Mouse (Mus musculus): ENCODE data around the gene Ccdc97. TPM values are rescaled to one million over a fixed set of nuclear protein-coding genes. Genes with fewer than 3 reads are reported as not detected.

Ccdc97 gene
- polyA plus RNA-seq, 1 experiment from 2014 or later: 24.6 TPM

- 2% methylated on average over 29 of the region's 29 CpGs for WGBS
- Histone ChIP-seq H3K27me3 (peaks cover 53% of the 10 kb centered on the region), H3K36me3 (0 out of 2 replicates have a peak, but pooled peaks cover under 1% of the 10 kb centered on the region), H3K9ac (peak within 1 kb of the TSS; percentile 55), H3K4me3 (peak within 1 kb of the TSS; percentile 40), H3K9me3 (0 out of 2 replicates have a peak, but pooled peaks cover 4% of the 10 kb centered on the region), H3K4me1 (peaks cover 13% of the 10 kb centered on the region), H3K4me2 (replicated peaks) (peak within 1 kb of the TSS; percentile 68), H3K27ac (no peak within 1 kb of the TSS)
- ATAC-seq (ENCODE audit: low FRiP score, low read depth): no peak
Measured at GRCm38 (mm10) chr7:25674719-25675300, 44.1 kb downstream of the Ccdc97 start, which contains the start of gene Tmem91. Tmem91 (minus strand) TSS chr7:25675166.

GRCm38 (mm10) chr7:25674297-25674696 lies 44.6 kb downstream of the Ccdc97 start:
- 31% methylated on average over 9 of the region's 9 CpGs for WGBS
- H3K9me3 ChIP-seq: 0 out of 2 replicates have a peak, but pooled peaks cover 4% of the 10 kb centered on the region
- H3K36me3 ChIP-seq: peaks cover 6% of the 10 kb centered on the region
- H3K27ac ChIP-seq: no peak overlapping the region
- H3K4me1 ChIP-seq: peaks cover 13% of the 10 kb centered on the region
- H3K27me3 ChIP-seq: peaks cover 52% of the 10 kb centered on the region
- H3K9ac ChIP-seq: peak overlapping the region; percentile 55; the same call in 1 of the 2 replicates
- peak overlapping the region; percentile 40 for H3K4me3 ChIP-seq
- no peak for ATAC-seq (ENCODE audit: low FRiP score, low read depth)
- H3K4me2 ChIP-seq (replicated peaks): peak overlapping the region; percentile 68

- Histone ChIP-seq H3K9me3 (0 out of 2 replicates have a peak, but pooled peaks cover 4% of the 10 kb centered on the region), H3K36me3 (peaks cover 24% of the 10 kb centered on the region), H3K4me3 (no peak overlapping the region), H3K9ac (no peak overlapping the region), H3K27ac (no peak overlapping the region), H3K4me2 (replicated peaks) (no peak overlapping the region), H3K27me3 (peaks cover 41% of the 10 kb centered on the region), H3K4me1 (peaks cover 13% of the 10 kb centered on the region)
- no peak for ATAC-seq (ENCODE audit: low FRiP score, low read depth)
- WGBS: 52% methylated on average over 4 of the region's 4 CpGs
Measured at GRCm38 (mm10) chr7:25672442-25672841, 46.4 kb downstream of the Ccdc97 start.

- Histone ChIP-seq H3K36me3 (peaks cover 32% of the 10 kb centered on the region), H3K27me3 (peaks cover 37% of the 10 kb centered on the region), H3K27ac (no peak overlapping the region), H3K4me3 (no peak overlapping the region), H3K4me2 (replicated peaks) (no peak overlapping the region), H3K9me3 (0 out of 2 replicates have a peak, but pooled peaks cover 4% of the 10 kb centered on the region), H3K4me1 (peaks cover 13% of the 10 kb centered on the region), H3K9ac (no peak overlapping the region)
- 69% methylated on average over 2 of the region's 2 CpGs for WGBS
- no peak for ATAC-seq (ENCODE audit: low FRiP score, low read depth)
Measured at GRCm38 (mm10) chr7:25671686-25672085, 47.2 kb downstream of the Ccdc97 start.

GRCm38 (mm10) chr7:25670096-25670495 lies 48.8 kb downstream of the Ccdc97 start:
- peaks cover 8% of the 10 kb centered on the region for H3K4me1 ChIP-seq

GRCm38 (mm10) chr7:25669631-25670030 lies 49.3 kb downstream of the Ccdc97 start:
- no peak overlapping the region for H3K4me2 ChIP-seq (replicated peaks)
- peaks cover 3% of the 10 kb centered on the region; the same call in 1 of the 2 replicates for H3K4me1 ChIP-seq
- WGBS: 77% methylated on average over 9 of the region's 9 CpGs
- no peak for ATAC-seq (ENCODE audit: low FRiP score, low read depth)
- H3K36me3 ChIP-seq: peaks cover 52% of the 10 kb centered on the region
- H3K4me3 ChIP-seq: no peak overlapping the region
- H3K27ac ChIP-seq: no peak overlapping the region
- peaks cover 17% of the 10 kb centered on the region for H3K27me3 ChIP-seq
- H3K9ac ChIP-seq: no peak overlapping the region
- H3K9me3 ChIP-seq: 0 out of 2 replicates have a peak, but pooled peaks cover 4% of the 10 kb centered on the region

More at GRCm38 (mm10) chr7:25670096-25670495, 48.8 kb downstream of the Ccdc97 start:
- Histone ChIP-seq H3K9me3 (0 out of 2 replicates have a peak, but pooled peaks cover 4% of the 10 kb centered on the region), H3K4me2 (replicated peaks) (no peak overlapping the region), H3K36me3 (peaks cover 48% of the 10 kb centered on the region), H3K27ac (no peak overlapping the region), H3K4me3 (no peak overlapping the region), H3K9ac (no peak overlapping the region), H3K27me3 (peaks cover 22% of the 10 kb centered on the region)
- 91% methylated on average over 4 of the region's 4 CpGs for WGBS
- no peak for ATAC-seq (ENCODE audit: low FRiP score, low read depth)

- peaks cover 57% of the 10 kb centered on the region for H3K36me3 ChIP-seq
- H3K9me3 ChIP-seq: 0 out of 2 replicates have a peak, but pooled peaks cover 4% of the 10 kb centered on the region
- no peak overlapping the region for H3K27ac ChIP-seq
- ATAC-seq (ENCODE audit: low FRiP score, low read depth): no peak
- H3K27me3 ChIP-seq: peaks cover 13% of the 10 kb centered on the region
- no peak overlapping the region for H3K4me2 ChIP-seq (replicated peaks)
- H3K9ac ChIP-seq: no peak overlapping the region
- H3K4me3 ChIP-seq: no peak overlapping the region
- 84% methylated on average over 10 of the region's 10 CpGs for WGBS
- no peaks in the 10 kb centered on the region for H3K4me1 ChIP-seq
Measured at GRCm38 (mm10) chr7:25669158-25669557, 49.7 kb downstream of the Ccdc97 start.

- H3K4me3 ChIP-seq: no peak overlapping the region
- H3K4me1 ChIP-seq: no peaks in the 10 kb centered on the region
- no peak overlapping the region for H3K9ac ChIP-seq
- no peaks in the 10 kb centered on the region for H3K9me3 ChIP-seq
- WGBS: 95% methylated on average over 8 of the region's 8 CpGs
- peaks cover 74% of the 10 kb centered on the region for H3K36me3 ChIP-seq
- no peaks in the 10 kb centered on the region for H3K27me3 ChIP-seq
- no peak for ATAC-seq (ENCODE audit: low FRiP score, low read depth)
- no peak overlapping the region for H3K4me2 ChIP-seq (replicated peaks)
- H3K27ac ChIP-seq: no peak overlapping the region
Measured at GRCm38 (mm10) chr7:25666381-25666780, 52.5 kb downstream of the Ccdc97 start.

Other genes starting within 250 kb of the Ccdc97 start
- 0.54 and 0.74 TPM in 2 replicates for gene Ceacam1, start 241.5 kb downstream of the Ccdc97 start, polyA plus RNA-seq (2015; fragmentation: Nextera tagmentation; extraction: Ambion mirVana)
- gene Ceacam2, start 179.2 kb downstream of the Ccdc97 start, polyA plus RNA-seq (2015; fragmentation: Nextera tagmentation; extraction: Ambion mirVana): 0.06 TPM in 1 of 2 replicates, not detected in the other
- not detected in 2 replicates for gene Erich4, start 103.2 kb downstream of the Ccdc97 start, polyA plus RNA-seq (2015; fragmentation: Nextera tagmentation; extraction: Ambion mirVana)
- gene Dmac2, start 99.7 kb downstream of the Ccdc97 start, polyA plus RNA-seq (2015; fragmentation: Nextera tagmentation; extraction: Ambion mirVana): 37.3 and 39.6 TPM in 2 replicates
- 4.3 and 5.1 TPM in 2 replicates for gene B3gnt8, start 92.4 kb downstream of the Ccdc97 start, polyA plus RNA-seq (2015; fragmentation: Nextera tagmentation; extraction: Ambion mirVana)
- 61.6 and 65.0 TPM in 2 replicates for gene Bckdha, start 60.1 kb downstream of the Ccdc97 start, polyA plus RNA-seq (2015; fragmentation: Nextera tagmentation; extraction: Ambion mirVana)
- gene Exosc5, start 59.9 kb downstream of the Ccdc97 start, polyA plus RNA-seq (2015; fragmentation: Nextera tagmentation; extraction: Ambion mirVana): 73.1 and 73.4 TPM in 2 replicates
- 3.7 and 4.9 TPM in 2 replicates for gene Tmem91, start 43.9 kb downstream of the Ccdc97 start, polyA plus RNA-seq (2015; fragmentation: Nextera tagmentation; extraction: Ambion mirVana)
- gene B9d2, start 38.3 kb downstream of the Ccdc97 start, polyA plus RNA-seq (2015; fragmentation: Nextera tagmentation; extraction: Ambion mirVana): 25.8 and 29.0 TPM in 2 replicates
- gene Tgfb1, start 32.1 kb downstream of the Ccdc97 start, polyA plus RNA-seq (2015; fragmentation: Nextera tagmentation; extraction: Ambion mirVana): 1.7 and 2.4 TPM in 2 replicates
- gene Hnrnpul1, start 35.7 kb upstream of the Ccdc97 start, polyA plus RNA-seq (2015; fragmentation: Nextera tagmentation; extraction: Ambion mirVana): 62.6 and 63.5 TPM in 2 replicates
- 84.1 and 103 TPM in 2 replicates for gene Axl, start 69.6 kb upstream of the Ccdc97 start, polyA plus RNA-seq (2015; fragmentation: Nextera tagmentation; extraction: Ambion mirVana)
- gene Cyp2s1, start 97.8 kb upstream of the Ccdc97 start, polyA plus RNA-seq (2015; fragmentation: Nextera tagmentation; extraction: Ambion mirVana): 1.8 and 2.2 TPM in 2 replicates
- not detected in 2 replicates for gene Cyp2b10, start 178.5 kb upstream of the Ccdc97 start, polyA plus RNA-seq (2015; fragmentation: Nextera tagmentation; extraction: Ambion mirVana)